Mouse (Mus musculus): Measurements from ENCODE around the gene Znrf3. TPM values are rescaled to one million over a fixed set of nuclear protein-coding genes. Genes with fewer than 3 reads are reported as not detected.
A peak's percentile ranks its signal among the peaks of the same experiment; 100 is the strongest.

Znrf3 gene
- total and polyA plus RNA-seq, 3 experiments: 2.1 to 7.7 (median 3.1) TPM

GRCm38 (mm10) chr11:5269846-5270461 is 174.7 kb downstream of the Znrf3 start:
- H3K9me3 ChIP-seq (replicated peaks): no peaks in the 10 kb centered on the region
- no peak overlapping the region for H3K4me3 ChIP-seq (ENCODE audit: low read depth, low read length)
- ATAC-seq (ENCODE audit: extremely low read depth, insufficient number of reproducible peaks, low FRiP score, poor library complexity, severe bottlenecking): no peak
- TF ChIP-seq GATA2 (IDR thresholded peaks at IDR 0.05; ENCODE audit: borderline replicate concordance, low read depth, low read length) (no peak), POLR2AphosphoS5 (IDR thresholded peaks at IDR 0.05; ENCODE audit: insufficient replicate concordance, low read depth, low read length) (no peak), GATA1 (IDR thresholded peaks at IDR 0.05; ENCODE audit: borderline replicate concordance, low read length) (no peak), TAL1 (conservative IDR thresholded peaks at IDR 0.05; ENCODE audit: low read depth, low read length) (no peak), CTCF (IDR thresholded peaks at IDR 0.05; ENCODE audit: low read depth, low read length) (no peak)
- DNase-seq (ENCODE audit: low spot score): no peak
- H3K36me3 ChIP-seq (replicated peaks): no peaks in the 10 kb centered on the region
- H3K27me3 ChIP-seq (ENCODE audit: insufficient read depth, low read length): peaks cover 26% of the 10 kb centered on the region
- H3K4me1 ChIP-seq (ENCODE audit: insufficient read depth, low read depth, low read length): no peaks in the 10 kb centered on the region

GRCm38 (mm10) chr11:5265764-5266163 is 178.9 kb downstream of the Znrf3 start:
- H3K4me3 ChIP-seq (ENCODE audit: low read depth, low read length): no peak overlapping the region
- ATAC-seq (ENCODE audit: extremely low read depth, insufficient number of reproducible peaks, low FRiP score, poor library complexity, severe bottlenecking): no peak

GRCm38 (mm10) chr11:5263078-5263730 is 181.4 kb downstream of the Znrf3 start:
- no peak for TF ChIP-seq GATA2 (IDR thresholded peaks at IDR 0.05; ENCODE audit: borderline replicate concordance, low read depth, low read length)
- no peak for TF ChIP-seq POLR2AphosphoS5 (IDR thresholded peaks at IDR 0.05; ENCODE audit: insufficient replicate concordance, low read depth, low read length)
- no peak for TF ChIP-seq CTCF (IDR thresholded peaks at IDR 0.05; ENCODE audit: low read depth, low read length)
- no peak for TF ChIP-seq GATA1 (IDR thresholded peaks at IDR 0.05; ENCODE audit: borderline replicate concordance, low read length)
- no peak for TF ChIP-seq TAL1 (conservative IDR thresholded peaks at IDR 0.05; ENCODE audit: low read depth, low read length)
- peaks cover 43% of the 10 kb centered on the region for H3K27me3 ChIP-seq (ENCODE audit: insufficient read depth, low read length)
- DNase-seq (ENCODE audit: low spot score) (no peak), ATAC-seq (ENCODE audit: extremely low read depth, insufficient number of reproducible peaks, low FRiP score, poor library complexity, severe bottlenecking) (no peak)
- H3K36me3 ChIP-seq (replicated peaks): no peaks in the 10 kb centered on the region
- H3K4me1 ChIP-seq (ENCODE audit: insufficient read depth, low read depth, low read length): peaks cover 24% of the 10 kb centered on the region
- no peaks in the 10 kb centered on the region for H3K9me3 ChIP-seq (replicated peaks)
- H3K4me3 ChIP-seq (ENCODE audit: low read depth, low read length): 0 out of 2 replicates have a peak overlapping the region, but pooled peaks have one; percentile 4

More at GRCm38 (mm10) chr11:5265764-5266163, 178.9 kb downstream of the Znrf3 start:
- peaks cover 40% of the 10 kb centered on the region for H3K27me3 ChIP-seq (ENCODE audit: insufficient read depth, low read length)
- no peak for DNase-seq (ENCODE audit: low spot score)
- no peaks in the 10 kb centered on the region for H3K36me3 ChIP-seq (replicated peaks)
- H3K4me1 ChIP-seq (ENCODE audit: insufficient read depth, low read depth, low read length): peaks cover 18% of the 10 kb centered on the region
- no peak for TF ChIP-seq POLR2AphosphoS5 (IDR thresholded peaks at IDR 0.05; ENCODE audit: insufficient replicate concordance, low read depth, low read length)
- TF ChIP-seq CTCF (IDR thresholded peaks at IDR 0.05; ENCODE audit: low read depth, low read length): no peak
- TF ChIP-seq GATA1 (IDR thresholded peaks at IDR 0.05; ENCODE audit: borderline replicate concordance, low read length): no peak
- no peak for TF ChIP-seq TAL1 (conservative IDR thresholded peaks at IDR 0.05; ENCODE audit: low read depth, low read length)
- no peak for TF ChIP-seq GATA2 (IDR thresholded peaks at IDR 0.05; ENCODE audit: borderline replicate concordance, low read depth, low read length)
- H3K9me3 ChIP-seq (replicated peaks): no peaks in the 10 kb centered on the region

- TF ChIP-seq GATA1 (IDR thresholded peaks at IDR 0.05; ENCODE audit: borderline replicate concordance, low read length) (no peak), GATA2 (IDR thresholded peaks at IDR 0.05; ENCODE audit: borderline replicate concordance, low read depth, low read length) (no peak), TAL1 (conservative IDR thresholded peaks at IDR 0.05; ENCODE audit: low read depth, low read length) (no peak)
- DNase-seq (ENCODE audit: low spot score) (peak; percentile 99), ATAC-seq (ENCODE audit: extremely low read depth, insufficient number of reproducible peaks, low FRiP score, poor library complexity, severe bottlenecking) (peak; percentile 68)
- Histone ChIP-seq H3K36me3 (replicated peaks) (no peaks in the 10 kb centered on the region), H3K27me3 (ENCODE audit: insufficient read depth, low read length) (peaks cover 42% of the 10 kb centered on the region), H3K9me3 (replicated peaks) (no peaks in the 10 kb centered on the region), H3K4me3 (ENCODE audit: low read depth, low read length) (peak within 1 kb of the TSS; percentile 90), H3K4me1 (ENCODE audit: insufficient read depth, low read depth, low read length) (peaks cover 24% of the 10 kb centered on the region)
Measured at GRCm38 (mm10) chr11:5261508-5262392, 182.9 kb downstream of the Znrf3 start, which contains the start of gene Kremen1. Gene Kremen1 (minus strand): TSS chr11:5261558.

GRCm38 (mm10) chr11:5260942-5261459 is 183.6 kb downstream of the Znrf3 start:
- Histone ChIP-seq H3K36me3 (replicated peaks) (no peaks in the 10 kb centered on the region), H3K4me3 (ENCODE audit: low read depth, low read length) (peak overlapping the region; percentile 90), H3K4me1 (ENCODE audit: insufficient read depth, low read depth, low read length) (peaks cover 24% of the 10 kb centered on the region), H3K27me3 (ENCODE audit: insufficient read depth, low read length) (peaks cover 38% of the 10 kb centered on the region), H3K9me3 (replicated peaks) (no peaks in the 10 kb centered on the region)
- TF ChIP-seq POLR2AphosphoS5 (IDR thresholded peaks at IDR 0.05; ENCODE audit: insufficient replicate concordance, low read depth, low read length) (no peak), GATA2 (IDR thresholded peaks at IDR 0.05; ENCODE audit: borderline replicate concordance, low read depth, low read length) (no peak), GATA1 (IDR thresholded peaks at IDR 0.05; ENCODE audit: borderline replicate concordance, low read length) (no peak), TAL1 (conservative IDR thresholded peaks at IDR 0.05; ENCODE audit: low read depth, low read length) (no peak), CTCF (IDR thresholded peaks at IDR 0.05; ENCODE audit: low read depth, low read length) (no peak)
- ATAC-seq (ENCODE audit: extremely low read depth, insufficient number of reproducible peaks, low FRiP score, poor library complexity, severe bottlenecking) (no peak), DNase-seq (ENCODE audit: low spot score) (peak; percentile 34)

All from G1E (cell line).